8 mouse cellular contexts compared by ENCODE assay signal in genomic region chr1:60564691-60565090, GRCm38 (mm10). TPM values are rescaled to one million over a fixed set of nuclear protein-coding genes. Genes with fewer than 3 reads are reported as not detected.
DNase-seq lines count a peak whose midpoint lies in the region; ATAC-seq and TF ChIP-seq lines count a peak whose summit lies in the region.

No protein-coding gene starts in this region.

- TF ChIP-seq CTCF in gastrocnemius, adult 2 months (IDR thresholded peaks at IDR 0.05), result no peak
- TF ChIP-seq CTCF in C2C12 (IDR thresholded peaks at IDR 0.05; ENCODE audit: control insufficient read depth, insufficient read depth, insufficient read length), result no peak

- H3K36me3 ChIP-seq in C2C12 (ENCODE audit: control insufficient read depth, insufficient read depth), result peaks cover 33% of the 10 kb centered on the region
- peaks cover 17% of the 10 kb centered on the region for H3K36me3 ChIP-seq in heart, embryonic 16.5 days (ENCODE audit: control insufficient read depth, insufficient read depth)
- no peaks in the 10 kb centered on the region; the same call in 1 of the 2 replicates for H3K36me3 ChIP-seq in liver, embryonic 16.5 days (ENCODE audit: control insufficient read depth, insufficient read depth)

- peaks cover 60% of the 10 kb centered on the region for H3K79me3 ChIP-seq in C2C12 (ENCODE audit: low read depth)

- ATAC-seq in heart, embryonic 16.5 days (replicated peaks; ENCODE audit: extremely low read depth, insufficient read depth, low FRiP score), result no peak
- no peak for ATAC-seq in liver, embryonic 16.5 days (ENCODE audit: low read depth)

- H3K9ac ChIP-seq in heart, embryonic 16.5 days (ENCODE audit: low read length), result 0 out of 2 replicates have a peak overlapping the region, but pooled peaks have one; percentile 98
- H3K9ac ChIP-seq in liver, embryonic 16.5 days (ENCODE audit: low read depth, low read length), result no peak overlapping the region

- intact Hi-C loops in gastrocnemius, adult 2 months (cut with DNase I), result loop anchor here (5.0 to 10.0 kb wide), 3 partner anchors 103 to 258 kb away; partner anchors contain the start of gene Cd28

- peak overlapping the region; percentile 98; the same call in 1 of the 2 replicates for H3K27ac ChIP-seq in gastrocnemius, adult 2 months
- H3K27ac ChIP-seq in heart, embryonic 16.5 days (ENCODE audit: low read length), result no peak overlapping the region; the same call in 1 of the 2 replicates
- H3K27ac ChIP-seq in liver, embryonic 16.5 days (ENCODE audit: low read length), result no peak overlapping the region

- no peaks in the 10 kb centered on the region for H3K27me3 ChIP-seq in C2C12 (ENCODE audit: control insufficient read depth, insufficient read depth, insufficient read length)
- no peaks in the 10 kb centered on the region for H3K27me3 ChIP-seq in heart, embryonic 16.5 days (ENCODE audit: control insufficient read depth, insufficient read depth, low read length)
- peaks cover 25% of the 10 kb centered on the region for H3K27me3 ChIP-seq in liver, embryonic 16.5 days (ENCODE audit: control insufficient read depth, insufficient read depth, low read depth, low read length)

- H3K4me1 ChIP-seq in heart, embryonic 16.5 days (ENCODE audit: control insufficient read depth, insufficient read depth, low read length), result peaks cover 10% of the 10 kb centered on the region
- H3K4me1 ChIP-seq in liver, embryonic 16.5 days (ENCODE audit: control insufficient read depth, low read depth, low read length), result no peaks in the 10 kb centered on the region

- peak overlapping the region; percentile 86 for H3K4me3 ChIP-seq in gastrocnemius, adult 2 months
- H3K4me3 ChIP-seq in C2C12 (ENCODE audit: insufficient read depth, poor library complexity, severe bottlenecking), result peak overlapping the region; percentile 80
- H3K4me3 ChIP-seq in heart, embryonic 16.5 days (ENCODE audit: low read length), result peak overlapping the region; percentile 95
- peak overlapping the region; percentile 73 for H3K4me3 ChIP-seq in liver, embryonic 16.5 days (ENCODE audit: low read depth, low read length)

- H3ac ChIP-seq in C2C12 (ENCODE audit: control insufficient read depth, insufficient read length, low read depth), result no peak overlapping the region

- DNase-seq in gastrocnemius, adult 2 months, result no peak
- no peak for DNase-seq in gastrocnemius, postnatal 25 days
- DNase-seq in frontal cortex, postnatal 10 days (ENCODE audit: low spot score in 2 of 2), result no peak
- no peak for DNase-seq in gastrocnemius, postnatal 10 days
- no peak for DNase-seq in urinary bladder, postnatal 10 days (ENCODE audit: low spot score)

- H3K79me2 ChIP-seq in C2C12 (ENCODE audit: control insufficient read depth, insufficient read depth), result peaks cover 67% of the 10 kb centered on the region

- peak overlapping the region; percentile 68 for H3K4me2 ChIP-seq in heart, embryonic 16.5 days (ENCODE audit: low read depth, low read length)
- H3K4me2 ChIP-seq in liver, embryonic 16.5 days (ENCODE audit: low read depth, low read length), result peak overlapping the region; percentile 44; the same call in 1 of the 2 replicates

- WGBS in heart, embryonic 16.5 days, result 68% methylated on average over 5 of the region's 5 CpGs
- 62% methylated on average over 5 of the region's 5 CpGs for WGBS in liver, embryonic 16.5 days (ENCODE audit: insufficient replicate concordance)

- peaks cover 7% of the 10 kb centered on the region; the same call in 1 of the 2 replicates for H3K9me3 ChIP-seq in heart, embryonic 16.5 days (replicated peaks; ENCODE audit: control insufficient read depth, low read length)
- no peaks in the 10 kb centered on the region for H3K9me3 ChIP-seq in liver, embryonic 16.5 days (replicated peaks; ENCODE audit: control insufficient read depth, low read length)

TF ChIP-seq in C2C12, 6 proteins besides CTCF, POLR2A, EP300 and RAD21:
- TF ChIP-seq MAX (IDR thresholded peaks at IDR 0.05) (no peak), MYOD1 (IDR thresholded peaks at IDR 0.05; ENCODE audit: control insufficient read depth, insufficient read length, low read depth) (no peak), USF1 (IDR thresholded peaks at IDR 0.05; ENCODE audit: low read depth) (no peak), FOSL1 (IDR thresholded peaks at IDR 0.05; ENCODE audit: insufficient read depth, low read length, poor library complexity, severe bottlenecking) (no peak), MYOG (IDR thresholded peaks at IDR 0.05; ENCODE audit: control insufficient read depth, extremely low read depth, insufficient read length) (no peak), CEBPB (IDR thresholded peaks at IDR 0.05; ENCODE audit: low read depth) (no peak)

RNA-seq across cellular contexts. Expression of gene Raph1, which starts 2.2 kb away (rescaled TPM):
- total RNA-seq in gastrocnemius, adult 2 months (2021), result 10 to 100 TPM; 20.9 to 27.0 TPM
- 10 to 100 TPM; 21.8 to 23.3 TPM for total RNA-seq in gastrocnemius, postnatal 25 days (2021)
- polyA plus RNA-seq in C2C12 (2012; fragmentation: generic; extraction: Trizol), result 9.5 TPM
- 51.4 and 54.2 TPM in 2 replicates for polyA plus RNA-seq in heart, embryonic 16.5 days (2015; fragmentation: Nextera tagmentation; extraction: Ambion mirVana)
- polyA plus RNA-seq in liver, embryonic 16.5 days (2015; fragmentation: Nextera tagmentation; extraction: Ambion mirVana), result 24.7 and 26.7 TPM in 2 replicates
- total RNA-seq in gastrocnemius, postnatal 10 days (2021), result 10 to 100 TPM; 48.1 to 79.4 TPM
